Mouse (Mus musculus): ENCODE data around the gene Anapc5. TPM values are rescaled to one million over a fixed set of nuclear protein-coding genes. Genes with fewer than 3 reads are reported as not detected.

Anapc5 gene
- polyA plus RNA-seq, 1 experiment from 2014 or later, result 432 TPM

GRCm38 (mm10) chr5:122798557-122799378 lies 22.4 kb downstream of the Anapc5 start:
- Histone ChIP-seq H3K4me3 (no peak overlapping the region), H3K36me3 (peaks cover 90% of the 10 kb centered on the region), H3K9ac (no peak overlapping the region), H3K4me1 (peaks cover 26% of the 10 kb centered on the region), H3K27me3 (no peaks in the 10 kb centered on the region), H3K4me2 (no peak overlapping the region), H3K9me3 (no peaks in the 10 kb centered on the region), H3K27ac (peak overlapping the region; percentile 58)
- peak; percentile 71 for ATAC-seq (ENCODE audit: borderline replicate concordance, extremely low read depth, low FRiP score, low TSS enrichment)
- 37% methylated on average over 17 of the region's 17 CpGs for WGBS

GRCm38 (mm10) chr5:122797866-122798265 lies 23.3 kb downstream of the Anapc5 start:
- H3K4me3 ChIP-seq, result no peak overlapping the region
- H3K36me3 ChIP-seq, result peaks cover 92% of the 10 kb centered on the region
- peaks cover 26% of the 10 kb centered on the region for H3K4me1 ChIP-seq
- no peak overlapping the region for H3K4me2 ChIP-seq
- H3K9ac ChIP-seq, result no peak overlapping the region
- WGBS, result 63% methylated on average over 3 of the region's 3 CpGs
- H3K27ac ChIP-seq, result no peak overlapping the region
- no peaks in the 10 kb centered on the region for H3K9me3 ChIP-seq
- H3K27me3 ChIP-seq, result no peaks in the 10 kb centered on the region
- ATAC-seq (ENCODE audit: borderline replicate concordance, extremely low read depth, low FRiP score, low TSS enrichment), result no peak

- ATAC-seq (ENCODE audit: borderline replicate concordance, extremely low read depth, low FRiP score, low TSS enrichment), result no peak
- no peaks in the 10 kb centered on the region for H3K27me3 ChIP-seq
- no peak overlapping the region for H3K4me2 ChIP-seq
- H3K9ac ChIP-seq, result no peak overlapping the region
- H3K9me3 ChIP-seq, result no peaks in the 10 kb centered on the region
- 76% methylated on average over 2 of the region's 2 CpGs for WGBS
- H3K36me3 ChIP-seq, result peaks cover 61% of the 10 kb centered on the region
- H3K27ac ChIP-seq, result no peak overlapping the region
- H3K4me3 ChIP-seq, result no peak overlapping the region
- H3K4me1 ChIP-seq, result 0 out of 2 replicates have a peak, but pooled peaks cover 7% of the 10 kb centered on the region
Measured at GRCm38 (mm10) chr5:122788696-122789095, 32.4 kb downstream of the Anapc5 start.

- Histone ChIP-seq H3K9ac (no peak overlapping the region), H3K36me3 (peaks cover 38% of the 10 kb centered on the region), H3K9me3 (no peaks in the 10 kb centered on the region), H3K4me3 (no peak overlapping the region), H3K27me3 (no peaks in the 10 kb centered on the region), H3K4me1 (0 out of 2 replicates have a peak, but pooled peaks cover 7% of the 10 kb centered on the region), H3K27ac (peak overlapping the region; percentile 56), H3K4me2 (no peak overlapping the region)
- ATAC-seq (ENCODE audit: borderline replicate concordance, extremely low read depth, low FRiP score, low TSS enrichment), result peak; percentile 79; the same call in 1 of the 2 replicates
- WGBS, result 38% methylated on average over 12 of the region's 12 CpGs
Measured at GRCm38 (mm10) chr5:122786035-122786819, 34.9 kb downstream of the Anapc5 start.

- WGBS, result 47% methylated on average over 14 of the region's 14 CpGs
- H3K4me1 ChIP-seq, result peaks cover 13% of the 10 kb centered on the region
Measured at GRCm38 (mm10) chr5:122783726-122784406, 37.3 kb downstream of the Anapc5 start.

GRCm38 (mm10) chr5:122782066-122782465 lies 39.1 kb downstream of the Anapc5 start:
- Histone ChIP-seq H3K9ac (no peak overlapping the region), H3K36me3 (peaks cover 3% of the 10 kb centered on the region), H3K9me3 (no peaks in the 10 kb centered on the region), H3K4me1 (peaks cover 23% of the 10 kb centered on the region), H3K4me3 (no peak overlapping the region), H3K4me2 (no peak overlapping the region), H3K27ac (no peak overlapping the region), H3K27me3 (no peaks in the 10 kb centered on the region)
- 30% methylated on average over 1 of the region's 1 CpGs for WGBS
- ATAC-seq (ENCODE audit: borderline replicate concordance, extremely low read depth, low FRiP score, low TSS enrichment), result no peak

More at GRCm38 (mm10) chr5:122783726-122784406, 37.3 kb downstream of the Anapc5 start:
- no peak overlapping the region for H3K27ac ChIP-seq
- ATAC-seq (ENCODE audit: borderline replicate concordance, extremely low read depth, low FRiP score, low TSS enrichment), result no peak
- H3K9me3 ChIP-seq, result no peaks in the 10 kb centered on the region
- no peak overlapping the region for H3K9ac ChIP-seq
- H3K4me3 ChIP-seq, result no peak overlapping the region
- no peak overlapping the region for H3K4me2 ChIP-seq
- H3K27me3 ChIP-seq, result no peaks in the 10 kb centered on the region
- peaks cover 19% of the 10 kb centered on the region for H3K36me3 ChIP-seq

GRCm38 (mm10) chr5:122780791-122781432 lies 40.2 kb downstream of the Anapc5 start:
- ATAC-seq (ENCODE audit: borderline replicate concordance, extremely low read depth, low FRiP score, low TSS enrichment), result no peak
- peaks cover 16% of the 10 kb centered on the region for H3K4me1 ChIP-seq
- H3K4me3 ChIP-seq, result no peak overlapping the region
- no peaks in the 10 kb centered on the region for H3K36me3 ChIP-seq
- no peaks in the 10 kb centered on the region for H3K9me3 ChIP-seq
- no peak overlapping the region for H3K9ac ChIP-seq
- 89% methylated on average over 19 of the region's 19 CpGs for WGBS
- no peak overlapping the region for H3K27ac ChIP-seq
- H3K27me3 ChIP-seq, result no peaks in the 10 kb centered on the region
- no peak overlapping the region for H3K4me2 ChIP-seq

- H3K27me3 ChIP-seq, result no peaks in the 10 kb centered on the region
- peak within 1 kb of the TSS; percentile 87 for H3K9ac ChIP-seq
- no peaks in the 10 kb centered on the region for H3K9me3 ChIP-seq
- H3K27ac ChIP-seq, result peak within 1 kb of the TSS; percentile 91
- WGBS, result 0% methylated on average over 53 of the region's 63 CpGs
- peak within 1 kb of the TSS; percentile 75 for H3K4me3 ChIP-seq
- peak within 1 kb of the TSS; percentile 89 for H3K4me2 ChIP-seq
- H3K36me3 ChIP-seq, result no peaks in the 10 kb centered on the region
- H3K4me1 ChIP-seq, result peaks cover 19% of the 10 kb centered on the region
- peak; percentile 86 for ATAC-seq (ENCODE audit: borderline replicate concordance, extremely low read depth, low FRiP score, low TSS enrichment)
Measured at GRCm38 (mm10) chr5:122779277-122779834, 41.8 kb downstream of the Anapc5 start, which contains the start of gene Camkk2. Gene Camkk2 (minus strand): TSS chr5:122779409.

- H3K4me1 ChIP-seq, result peaks cover 19% of the 10 kb centered on the region
- H3K4me3 ChIP-seq, result peak overlapping the region; percentile 75
- 1% methylated on average over 48 of the region's 55 CpGs for WGBS
- H3K9ac ChIP-seq, result peak overlapping the region; percentile 87
- no peaks in the 10 kb centered on the region for H3K36me3 ChIP-seq
- peak; percentile 58 for ATAC-seq (ENCODE audit: borderline replicate concordance, extremely low read depth, low FRiP score, low TSS enrichment)
- peak overlapping the region; percentile 91 for H3K27ac ChIP-seq
- peak overlapping the region; percentile 89 for H3K4me2 ChIP-seq
- H3K27me3 ChIP-seq, result no peaks in the 10 kb centered on the region
- no peaks in the 10 kb centered on the region for H3K9me3 ChIP-seq
Measured at GRCm38 (mm10) chr5:122778231-122779226, 42.6 kb downstream of the Anapc5 start.

GRCm38 (mm10) chr5:122777322-122777721 lies 43.8 kb downstream of the Anapc5 start:
- peaks cover 19% of the 10 kb centered on the region for H3K4me1 ChIP-seq
- H3K9me3 ChIP-seq, result no peaks in the 10 kb centered on the region
- no peak overlapping the region for H3K27ac ChIP-seq
- ATAC-seq (ENCODE audit: borderline replicate concordance, extremely low read depth, low FRiP score, low TSS enrichment), result no peak
- no peaks in the 10 kb centered on the region; the same call in 1 of the 2 replicates for H3K36me3 ChIP-seq
- 53% methylated on average over 2 of the region's 2 CpGs for WGBS
- no peak overlapping the region for H3K4me3 ChIP-seq
- no peak overlapping the region for H3K4me2 ChIP-seq
- no peak overlapping the region for H3K9ac ChIP-seq
- no peaks in the 10 kb centered on the region for H3K27me3 ChIP-seq

Measured in lung, embryonic 15.5 days (tissue).